ENCODE assay signal across 7 mouse cellular contexts in the genomic region with DNA sequence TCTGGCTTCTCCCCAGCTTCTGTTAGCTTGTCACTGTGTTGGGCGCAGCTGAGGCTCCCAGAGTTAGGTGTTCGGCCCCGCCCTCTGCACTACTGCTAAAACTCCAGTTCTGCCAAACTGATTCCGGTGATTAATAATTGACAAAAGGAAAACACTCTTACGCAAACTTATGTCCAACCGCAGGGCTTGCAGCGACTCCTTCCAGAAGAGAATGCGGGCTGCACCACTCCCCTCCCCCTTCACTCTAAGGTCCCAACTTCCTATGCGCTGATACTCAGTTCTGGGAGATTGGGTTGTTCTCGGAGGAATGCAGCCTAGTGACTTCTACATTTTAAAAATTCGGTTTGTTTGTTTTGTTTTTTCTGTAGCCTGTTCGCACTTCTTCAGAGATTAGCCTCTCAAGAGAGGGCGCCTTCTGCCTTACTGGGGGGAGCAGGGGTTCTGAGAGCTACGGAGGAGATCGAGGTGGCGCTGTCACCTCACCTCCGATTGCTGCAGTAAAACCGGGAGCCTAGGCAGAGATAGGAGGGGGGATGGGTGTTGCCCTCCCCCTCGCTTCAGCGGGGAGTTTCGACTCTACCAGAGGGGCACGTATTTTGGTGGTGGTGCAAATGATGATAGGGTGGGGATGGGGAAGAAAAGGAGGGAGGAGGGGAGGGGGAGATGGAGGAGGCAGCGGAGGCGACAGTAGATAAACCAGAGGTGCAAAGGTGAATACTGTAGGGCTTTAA. TPM values are rescaled to one million over a fixed set of nuclear protein-coding genes. Genes with fewer than 3 reads are reported as not detected.
A peak's percentile ranks its signal among the peaks of the same experiment; 100 is the strongest.
DNase-seq lines count a peak whose midpoint lies in the region; ATAC-seq and TF ChIP-seq lines count a peak whose summit lies in the region.

Gene Sptssb (minus strand): TSS at position 83 of the 731 bp plus-strand sequence.

- no peaks in the 10 kb centered on the region for H3K36me3 ChIP-seq in forebrain, embryonic 16.5 days (ENCODE audit: control insufficient read depth, insufficient read depth)
- H3K36me3 ChIP-seq in liver, embryonic 16.5 days (ENCODE audit: control insufficient read depth, insufficient read depth): no peaks in the 10 kb centered on the region

- peak; percentile 46 for ATAC-seq in forebrain, embryonic 16.5 days
- peak; percentile 85 for ATAC-seq in liver, embryonic 16.5 days (ENCODE audit: low read depth)

- no peaks in the 10 kb centered on the region for H3K27me3 ChIP-seq in forebrain, embryonic 16.5 days (replicated peaks; ENCODE audit: control insufficient read depth, insufficient read depth, low read length)
- H3K27me3 ChIP-seq in liver, embryonic 16.5 days (ENCODE audit: control insufficient read depth, insufficient read depth, low read depth, low read length): peaks cover 7% of the 10 kb centered on the region

- H3K4me3 ChIP-seq in forebrain, embryonic 16.5 days (replicated peaks; ENCODE audit: low read length): peak within 1 kb of the TSS; percentile 59
- peak within 1 kb of the TSS; percentile 46 for H3K4me3 ChIP-seq in liver, embryonic 16.5 days (ENCODE audit: low read depth, low read length)
- peak within 1 kb of the TSS; percentile 48 for H3K4me3 ChIP-seq in olfactory bulb, adult 2 months (ENCODE audit: insufficient read depth, low read depth, low read length)

- H3K9ac ChIP-seq in forebrain, embryonic 16.5 days (replicated peaks; ENCODE audit: low read depth, low read length): peak within 1 kb of the TSS; percentile 53
- H3K9ac ChIP-seq in liver, embryonic 16.5 days (ENCODE audit: low read depth, low read length): no peak within 1 kb of the TSS

- peaks cover 9% of the 10 kb centered on the region for H3K4me1 ChIP-seq in forebrain, embryonic 16.5 days (replicated peaks; ENCODE audit: control insufficient read depth, insufficient read depth, low read length)
- H3K4me1 ChIP-seq in liver, embryonic 16.5 days (ENCODE audit: control insufficient read depth, low read depth, low read length): no peaks in the 10 kb centered on the region
- peaks cover 6% of the 10 kb centered on the region; the same call in 1 of the 2 replicates for H3K4me1 ChIP-seq in olfactory bulb, adult 2 months (ENCODE audit: control insufficient read depth, insufficient read depth, low read length)

- no peak within 1 kb of the TSS for H3K27ac ChIP-seq in forebrain, embryonic 16.5 days (ENCODE audit: low read length)
- no peak within 1 kb of the TSS for H3K27ac ChIP-seq in liver, embryonic 16.5 days (ENCODE audit: low read length)
- H3K27ac ChIP-seq in olfactory bulb, adult 2 months (ENCODE audit: insufficient read depth, low read depth, low read length): peak within 1 kb of the TSS; percentile 6; the same call in 1 of the 2 replicates

- no peak for TF ChIP-seq CTCF in olfactory bulb, adult 2 months (IDR thresholded peaks at IDR 0.05; ENCODE audit: insufficient read depth, low read depth, low read length)

- H3K4me2 ChIP-seq in forebrain, embryonic 16.5 days (ENCODE audit: low read length): peak within 1 kb of the TSS; percentile 99
- peak within 1 kb of the TSS; percentile 49 for H3K4me2 ChIP-seq in liver, embryonic 16.5 days (ENCODE audit: low read depth, low read length)

- peak; percentile 50 for DNase-seq in Muller cell, postnatal 12 days (ENCODE audit: inconsistent ontology term)
- DNase-seq in cerebellum, adult 11-12 months: peak; percentile 83
- DNase-seq in kidney, postnatal 10 days: peak; percentile 61
- no peak for DNase-seq in testis, postnatal 14 days (ENCODE audit: low spot score)

- no peaks in the 10 kb centered on the region for H3K9me3 ChIP-seq in forebrain, embryonic 16.5 days (ENCODE audit: control insufficient read depth, low read length)
- H3K9me3 ChIP-seq in liver, embryonic 16.5 days (replicated peaks; ENCODE audit: control insufficient read depth, low read length): no peaks in the 10 kb centered on the region

- WGBS in forebrain, embryonic 16.5 days: 2% methylated on average over 24 of the region's 24 CpGs
- WGBS in liver, embryonic 16.5 days (ENCODE audit: insufficient replicate concordance): 3% methylated on average over 24 of the region's 24 CpGs
- WGBS in olfactory bulb, adult 2 months: 3% methylated on average over 24 of the region's 24 CpGs

- TF ChIP-seq POLR2A in olfactory bulb, adult 2 months (IDR thresholded peaks at IDR 0.05; ENCODE audit: insufficient read depth, low read depth, low read length): no peak

RNA-seq across cellular contexts. Expression of gene Sptssb, which starts in this region (rescaled TPM):
- 0.18 and 0.40 TPM in 2 replicates for polyA plus RNA-seq in forebrain, embryonic 16.5 days (2015; fragmentation: Nextera tagmentation; extraction: Ambion mirVana)
- polyA plus RNA-seq in liver, embryonic 16.5 days (2015; fragmentation: Nextera tagmentation; extraction: Ambion mirVana): 0.21 and 0.30 TPM in 2 replicates
- not detected in 2 replicates for polyA plus RNA-seq in olfactory bulb, adult 2 months (2012; ENCODE audit: insufficient read depth, insufficient read length, low replicate concordance, missing spikeins)

Comparison
In these comparisons a context has a peak if more than half of its experiments do, and no peak if none do; other contexts are left out.
1. Peak in ATAC-seq, H3K4me3 ChIP-seq, H3K9ac ChIP-seq and H3K4me2 ChIP-seq in forebrain, embryonic 16.5 days; RNA of the gene not detected or under 1 TPM.
2. Peak in ATAC-seq, H3K4me3 ChIP-seq and H3K4me2 ChIP-seq in liver, embryonic 16.5 days; RNA of the gene not detected or under 1 TPM.